Mouse (Mus musculus): ENCODE results near the gene Prg3. TPM values are rescaled to one million over a fixed set of nuclear protein-coding genes. Genes with fewer than 3 reads are reported as not detected.

Prg3 gene
- polyA plus RNA-seq, 1 experiment from 2014 or later, result not detected

DNA sequence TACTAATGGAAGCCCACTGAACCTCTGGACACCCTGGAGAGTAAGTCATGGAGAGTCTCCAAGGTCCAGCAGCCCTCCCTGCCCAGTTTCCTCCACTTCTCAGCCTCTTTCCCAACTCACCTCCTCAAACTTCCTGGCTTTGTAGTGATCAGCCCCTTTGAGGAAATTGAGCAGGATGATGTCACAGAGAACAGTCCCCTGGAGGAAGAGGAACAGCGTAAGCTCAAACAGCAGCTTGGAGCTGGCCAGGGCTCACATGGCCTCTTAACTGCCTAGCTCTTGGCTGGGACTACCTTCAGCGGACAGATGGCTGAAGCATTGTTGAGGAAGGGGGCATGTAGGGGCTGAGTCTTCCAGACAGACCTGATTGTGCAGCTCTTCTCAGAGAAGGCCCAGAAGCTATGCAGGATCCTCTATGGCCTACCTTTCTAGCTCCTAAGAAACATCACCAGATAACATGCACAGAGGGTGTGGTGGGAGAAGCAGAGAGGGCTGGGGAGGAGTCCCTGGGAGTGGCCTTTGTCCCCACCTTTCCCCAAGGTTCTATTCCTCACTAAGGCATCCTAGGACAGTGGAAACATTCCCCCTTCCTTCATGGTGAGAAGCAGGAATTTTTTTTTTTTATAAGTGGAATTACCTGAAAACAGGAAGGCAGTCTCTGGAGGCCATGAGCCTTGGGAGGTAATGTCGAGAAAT lies 11.6 kb downstream of the Prg3 start:
- Histone ChIP-seq H3K9me3 (replicated peaks; ENCODE audit: control insufficient read depth, low read length) (no peaks in the 10 kb centered on the region), H3K9ac (replicated peaks; ENCODE audit: low read length) (no peak overlapping the region), H3K27me3 (ENCODE audit: control insufficient read depth, insufficient read depth, low read length) (no peaks in the 10 kb centered on the region), H3K4me3 (ENCODE audit: low read depth, low read length) (no peak overlapping the region), H3K27ac (replicated peaks; ENCODE audit: low read depth, low read length) (no peak overlapping the region), H3K4me1 (ENCODE audit: control insufficient read depth, insufficient read depth, low read length) (no peaks in the 10 kb centered on the region), H3K4me2 (ENCODE audit: low read depth, low read length) (no peak overlapping the region), H3K36me3 (replicated peaks; ENCODE audit: control insufficient read depth, insufficient read depth, low read depth, low read length) (no peaks in the 10 kb centered on the region)
- 76% methylated on average over 3 of the region's 3 CpGs for WGBS
- ATAC-seq (replicated peaks; ENCODE audit: insufficient number of reproducible peaks, low FRiP score, low TSS enrichment, low read depth) (no peak), DNase-seq (ENCODE audit: low spot score) (no peak)

GRCm38 (mm10) chr2:85001497-85001896 lies 13.5 kb downstream of the Prg3 start:
- H3K36me3 ChIP-seq (replicated peaks; ENCODE audit: control insufficient read depth, insufficient read depth, low read depth, low read length), result no peaks in the 10 kb centered on the region
- H3K27ac ChIP-seq (replicated peaks; ENCODE audit: low read depth, low read length), result no peak overlapping the region
- H3K4me3 ChIP-seq (ENCODE audit: low read depth, low read length), result no peak overlapping the region
- H3K9me3 ChIP-seq (replicated peaks; ENCODE audit: control insufficient read depth, low read length), result no peaks in the 10 kb centered on the region
- DNase-seq (ENCODE audit: low spot score) (no peak), ATAC-seq (replicated peaks; ENCODE audit: insufficient number of reproducible peaks, low FRiP score, low TSS enrichment, low read depth) (no peak)
- 72% methylated on average over 13 of the region's 13 CpGs for WGBS
- no peaks in the 10 kb centered on the region for H3K4me1 ChIP-seq (ENCODE audit: control insufficient read depth, insufficient read depth, low read length)
- no peak overlapping the region for H3K4me2 ChIP-seq (ENCODE audit: low read depth, low read length)
- no peaks in the 10 kb centered on the region for H3K27me3 ChIP-seq (ENCODE audit: control insufficient read depth, insufficient read depth, low read length)
- H3K9ac ChIP-seq (replicated peaks; ENCODE audit: low read length), result no peak overlapping the region

- DNase-seq (ENCODE audit: low spot score) (no peak), ATAC-seq (replicated peaks; ENCODE audit: insufficient number of reproducible peaks, low FRiP score, low TSS enrichment, low read depth) (no peak)
- Histone ChIP-seq H3K9ac (replicated peaks; ENCODE audit: low read length) (no peak overlapping the region), H3K4me2 (ENCODE audit: low read depth, low read length) (no peak overlapping the region), H3K4me3 (ENCODE audit: low read depth, low read length) (no peak overlapping the region), H3K9me3 (replicated peaks; ENCODE audit: control insufficient read depth, low read length) (no peaks in the 10 kb centered on the region), H3K27ac (replicated peaks; ENCODE audit: low read depth, low read length) (no peak overlapping the region), H3K27me3 (ENCODE audit: control insufficient read depth, insufficient read depth, low read length) (no peaks in the 10 kb centered on the region), H3K36me3 (replicated peaks; ENCODE audit: control insufficient read depth, insufficient read depth, low read depth, low read length) (no peaks in the 10 kb centered on the region), H3K4me1 (ENCODE audit: control insufficient read depth, insufficient read depth, low read length) (no peaks in the 10 kb centered on the region)
- WGBS, result 77% methylated on average over 8 of the region's 8 CpGs
Observed at GRCm38 (mm10) chr2:85002575-85002974, 14.6 kb downstream of the Prg3 start.

GRCm38 (mm10) chr2:85004341-85004740 lies 16.3 kb downstream of the Prg3 start:
- Histone ChIP-seq H3K4me1 (ENCODE audit: control insufficient read depth, insufficient read depth, low read length) (no peaks in the 10 kb centered on the region), H3K4me2 (ENCODE audit: low read depth, low read length) (no peak overlapping the region), H3K4me3 (ENCODE audit: low read depth, low read length) (no peak overlapping the region), H3K36me3 (replicated peaks; ENCODE audit: control insufficient read depth, insufficient read depth, low read depth, low read length) (no peaks in the 10 kb centered on the region), H3K27ac (replicated peaks; ENCODE audit: low read depth, low read length) (no peak overlapping the region), H3K9me3 (replicated peaks; ENCODE audit: control insufficient read depth, low read length) (no peaks in the 10 kb centered on the region), H3K27me3 (ENCODE audit: control insufficient read depth, insufficient read depth, low read length) (no peaks in the 10 kb centered on the region), H3K9ac (replicated peaks; ENCODE audit: low read length) (no peak overlapping the region)
- ATAC-seq (replicated peaks; ENCODE audit: insufficient number of reproducible peaks, low FRiP score, low TSS enrichment, low read depth) (no peak), DNase-seq (ENCODE audit: low spot score) (no peak)
- 92% methylated on average over 4 of the region's 4 CpGs for WGBS

DNA sequence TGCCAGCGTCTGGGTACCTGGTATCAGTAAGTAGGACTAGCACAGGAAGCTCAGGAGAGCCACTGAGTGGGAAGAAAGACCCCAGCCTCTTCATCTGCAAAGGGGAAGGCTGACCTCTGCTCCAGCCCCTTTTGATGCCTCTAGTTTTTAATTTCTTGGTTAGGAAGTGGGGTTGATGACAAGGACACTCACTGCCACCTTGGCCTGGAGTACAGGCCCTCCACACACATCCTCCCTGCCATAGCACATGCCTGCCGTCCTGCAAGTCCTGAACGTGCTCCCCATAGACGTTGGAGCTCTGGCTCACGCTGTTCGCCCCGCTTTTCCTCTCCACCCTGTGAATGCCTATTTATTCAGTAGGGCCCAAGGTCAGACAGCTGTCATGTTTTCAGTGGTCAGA lies 18.6 kb downstream of the Prg3 start:
- H3K4me1 ChIP-seq (ENCODE audit: control insufficient read depth, insufficient read depth, low read length), result no peaks in the 10 kb centered on the region
- WGBS, result 80% methylated on average over 7 of the region's 7 CpGs
- no peak overlapping the region for H3K4me3 ChIP-seq (ENCODE audit: low read depth, low read length)
- H3K36me3 ChIP-seq (replicated peaks; ENCODE audit: control insufficient read depth, insufficient read depth, low read depth, low read length), result no peaks in the 10 kb centered on the region
- ATAC-seq (replicated peaks; ENCODE audit: insufficient number of reproducible peaks, low FRiP score, low TSS enrichment, low read depth), result no peak
- H3K4me2 ChIP-seq (ENCODE audit: low read depth, low read length), result no peak overlapping the region
- no peak overlapping the region for H3K27ac ChIP-seq (replicated peaks; ENCODE audit: low read depth, low read length)
- no peaks in the 10 kb centered on the region for H3K9me3 ChIP-seq (replicated peaks; ENCODE audit: control insufficient read depth, low read length)
- no peak overlapping the region for H3K9ac ChIP-seq (replicated peaks; ENCODE audit: low read length)
- no peaks in the 10 kb centered on the region for H3K27me3 ChIP-seq (ENCODE audit: control insufficient read depth, insufficient read depth, low read length)
- DNase-seq (ENCODE audit: low spot score), result no peak

DNA sequence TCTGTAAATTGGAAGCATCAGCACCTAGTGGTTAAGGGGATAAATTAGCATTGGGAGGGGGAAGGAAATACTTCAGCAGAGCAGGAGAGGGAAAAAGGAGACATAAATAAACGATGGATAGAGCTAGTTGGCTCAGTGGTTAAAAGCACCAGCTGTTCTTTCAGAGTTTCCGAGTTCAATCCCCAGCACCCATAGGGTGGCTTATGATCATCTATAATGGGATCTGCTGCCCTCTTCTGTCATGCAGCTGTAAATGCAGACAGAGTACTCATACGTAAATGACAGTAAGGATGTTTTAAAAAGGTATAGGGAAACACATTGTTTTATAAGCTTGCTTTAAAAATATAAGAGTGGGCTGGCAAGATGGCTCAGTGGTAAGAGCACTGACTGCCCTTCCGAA lies 19.7 kb downstream of the Prg3 start:
- H3K4me1 ChIP-seq (ENCODE audit: control insufficient read depth, insufficient read depth, low read length), result no peaks in the 10 kb centered on the region
- H3K36me3 ChIP-seq (replicated peaks; ENCODE audit: control insufficient read depth, insufficient read depth, low read depth, low read length), result no peaks in the 10 kb centered on the region
- WGBS, result 26% methylated on average over 4 of the region's 4 CpGs
- ATAC-seq (replicated peaks; ENCODE audit: insufficient number of reproducible peaks, low FRiP score, low TSS enrichment, low read depth), result no peak
- peak; percentile 53 for DNase-seq (ENCODE audit: low spot score)
- H3K4me3 ChIP-seq (ENCODE audit: low read depth, low read length), result no peak overlapping the region
- no peaks in the 10 kb centered on the region for H3K27me3 ChIP-seq (ENCODE audit: control insufficient read depth, insufficient read depth, low read length)
- H3K9ac ChIP-seq (replicated peaks; ENCODE audit: low read length), result no peak overlapping the region
- no peaks in the 10 kb centered on the region for H3K9me3 ChIP-seq (replicated peaks; ENCODE audit: control insufficient read depth, low read length)
- H3K4me2 ChIP-seq (ENCODE audit: low read depth, low read length), result no peak overlapping the region
- no peak overlapping the region for H3K27ac ChIP-seq (replicated peaks; ENCODE audit: low read depth, low read length)

GRCm38 (mm10) chr2:85009212-85009611 lies 21.2 kb downstream of the Prg3 start:
- no peaks in the 10 kb centered on the region for H3K9me3 ChIP-seq (replicated peaks; ENCODE audit: control insufficient read depth, low read length)
- H3K4me2 ChIP-seq (ENCODE audit: low read depth, low read length), result no peak overlapping the region
- H3K27ac ChIP-seq (replicated peaks; ENCODE audit: low read depth, low read length), result no peak overlapping the region
- H3K4me3 ChIP-seq (ENCODE audit: low read depth, low read length), result no peak overlapping the region
- no peaks in the 10 kb centered on the region for H3K27me3 ChIP-seq (ENCODE audit: control insufficient read depth, insufficient read depth, low read length)
- H3K9ac ChIP-seq (replicated peaks; ENCODE audit: low read length), result no peak overlapping the region
- WGBS, result 79% methylated on average over 2 of the region's 2 CpGs
- H3K4me1 ChIP-seq (ENCODE audit: control insufficient read depth, insufficient read depth, low read length), result no peaks in the 10 kb centered on the region
- ATAC-seq (replicated peaks; ENCODE audit: insufficient number of reproducible peaks, low FRiP score, low TSS enrichment, low read depth), result no peak
- H3K36me3 ChIP-seq (replicated peaks; ENCODE audit: control insufficient read depth, insufficient read depth, low read depth, low read length), result no peaks in the 10 kb centered on the region
- no peak for DNase-seq (ENCODE audit: low spot score)

- 65% methylated on average over 9 of the region's 9 CpGs for WGBS
- H3K27ac ChIP-seq (replicated peaks; ENCODE audit: low read depth, low read length), result no peak overlapping the region
- H3K9ac ChIP-seq (replicated peaks; ENCODE audit: low read length), result no peak overlapping the region
- ATAC-seq (replicated peaks; ENCODE audit: insufficient number of reproducible peaks, low FRiP score, low TSS enrichment, low read depth) (no peak), DNase-seq (ENCODE audit: low spot score) (peak; percentile 1)
- no peak overlapping the region for H3K4me2 ChIP-seq (ENCODE audit: low read depth, low read length)
- H3K4me3 ChIP-seq (ENCODE audit: low read depth, low read length), result no peak overlapping the region
- no peaks in the 10 kb centered on the region for H3K4me1 ChIP-seq (ENCODE audit: control insufficient read depth, insufficient read depth, low read length)
- no peaks in the 10 kb centered on the region for H3K27me3 ChIP-seq (ENCODE audit: control insufficient read depth, insufficient read depth, low read length)
- no peaks in the 10 kb centered on the region for H3K9me3 ChIP-seq (replicated peaks; ENCODE audit: control insufficient read depth, low read length)
- no peaks in the 10 kb centered on the region for H3K36me3 ChIP-seq (replicated peaks; ENCODE audit: control insufficient read depth, insufficient read depth, low read depth, low read length)
Observed at GRCm38 (mm10) chr2:85011906-85012604, 24.0 kb downstream of the Prg3 start.

Measured in embryonic facial prominence, embryonic 11.5 days (tissue).